Mouse (Mus musculus) heart, postnatal 4 days (tissue): ENCODE measurements around the gene Eya4. TPM values are rescaled to one million over a fixed set of nuclear protein-coding genes. Genes with fewer than 3 reads are reported as not detected.

ENCODE experiments used
- DNase-seq: peaks from one replicate; pipeline ENCODE4 v3.0.0; 2021
- total RNA-seq, 2 experiments: library from RNA; stranded (reverse); gene quantifications; 2 replicates each; pipeline ENCODE4 v1.2.3; 2021

Gene Eya4
- total RNA-seq, 2 experiments from 2014 or later = 0.95 to 1.2 TPM

DNA sequence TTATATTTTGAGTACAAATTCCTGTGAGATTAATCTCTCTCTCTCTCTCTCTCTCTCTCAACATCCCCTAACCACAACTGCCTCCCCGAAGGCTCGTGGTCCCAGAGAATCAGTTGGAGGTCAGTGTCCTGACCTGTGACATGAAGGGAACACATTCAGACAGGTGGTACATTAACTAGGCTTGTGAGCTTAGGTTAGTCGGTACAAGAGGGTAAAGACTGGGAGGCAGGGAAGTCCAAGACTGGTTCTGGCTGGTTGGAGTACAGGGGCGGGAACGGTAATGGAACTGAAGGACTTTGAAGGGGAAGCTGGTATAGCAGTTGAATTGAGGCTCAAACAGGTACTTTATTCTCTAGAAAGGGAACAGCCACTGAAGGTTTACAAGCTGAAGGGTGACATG lies 287.9 kb downstream of the Eya4 start:
- DNase-seq = no peak

DNA sequence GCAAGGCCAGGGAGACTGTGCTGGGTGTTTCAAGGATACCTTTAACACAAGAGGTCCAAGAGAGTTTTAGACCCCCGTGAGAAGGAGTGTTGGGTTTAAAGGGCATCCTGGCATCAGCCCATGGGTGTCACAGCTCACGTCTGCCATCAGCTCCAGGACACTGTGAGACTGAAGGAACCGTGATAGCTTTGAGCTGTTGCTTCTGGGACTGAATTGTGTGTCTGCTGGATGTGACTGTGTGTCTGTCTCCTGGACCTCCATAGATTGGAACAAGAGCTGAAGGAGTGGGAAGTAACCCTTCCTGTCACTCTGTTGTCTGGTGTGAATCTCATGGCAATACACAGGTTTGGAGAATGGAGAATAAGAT lies 289.9 kb downstream of the Eya4 start:
- no peak for DNase-seq

DNA sequence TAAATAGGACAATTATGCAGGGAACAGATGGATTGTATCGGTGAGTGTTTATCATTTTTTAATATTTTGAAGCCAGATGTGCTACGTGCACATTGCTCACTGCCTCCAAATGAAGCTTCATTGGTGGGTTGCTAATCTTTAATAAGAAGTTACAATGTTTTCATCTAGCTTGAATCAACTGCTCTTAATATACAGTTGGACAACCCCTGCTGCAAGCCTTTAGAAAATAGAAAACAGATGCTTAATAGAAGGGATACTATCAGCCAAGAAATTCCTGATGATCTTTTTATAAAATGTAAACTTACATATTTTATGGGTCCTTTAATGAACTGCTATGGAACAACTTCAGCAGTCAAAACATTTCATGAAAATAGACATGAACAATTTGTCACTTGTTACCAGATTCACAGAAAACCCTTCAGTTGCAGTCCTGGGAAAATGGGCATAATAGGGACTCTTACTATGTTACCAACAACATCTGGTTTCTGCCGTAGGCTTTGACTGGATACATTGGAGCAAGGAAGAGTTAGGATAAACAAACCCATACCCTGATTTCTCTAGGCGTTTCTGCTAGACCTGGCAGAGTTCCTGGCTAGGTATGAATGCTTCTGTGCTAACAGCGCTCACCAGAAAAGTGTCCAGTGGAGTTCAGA lies 290.4 kb downstream of the Eya4 start:
- no peak for DNase-seq

DNA sequence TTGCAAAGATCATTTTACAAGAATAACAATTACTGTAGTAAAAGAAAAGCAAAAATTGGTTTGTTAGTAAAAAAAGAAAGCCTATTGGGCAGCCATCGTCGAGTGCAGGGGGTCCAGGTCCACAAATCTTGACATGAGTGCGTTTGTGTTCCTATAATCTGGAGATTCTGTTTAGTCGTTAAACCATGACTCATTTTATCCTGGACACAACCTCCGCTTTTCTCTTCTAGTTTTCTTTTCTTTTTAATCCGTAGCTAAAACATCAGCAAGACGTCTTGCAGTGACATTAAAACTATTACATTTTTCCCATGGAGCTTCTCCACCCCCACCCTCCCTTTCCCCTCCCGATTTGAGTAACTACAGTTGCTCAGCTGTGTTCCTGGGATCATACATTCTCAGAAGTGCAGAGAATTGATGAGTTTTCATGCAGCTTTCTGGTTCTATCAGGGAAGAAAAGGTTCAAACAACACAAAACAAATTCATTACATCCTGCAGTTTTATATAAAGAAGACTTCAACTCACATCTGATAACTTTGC lies 297.1 kb downstream of the Eya4 start:
- no peak for DNase-seq
